Mouse (Mus musculus) erythroblast, embryonic 14.5 days (primary cell): Measurements from ENCODE around the gene 2210016F16Rik.

Source experiments
- GATA1 ChIP-seq: IDR thresholded peaks from 2 replicates; pipeline ENCODE4 v1.6.1; 2012; ENCODE audit warnings: low read length, inconsistent platforms, mixed read lengths
- TAL1 ChIP-seq: IDR thresholded peaks from 3 replicates; pipeline ENCODE4 v1.6.1; 2012; ENCODE audit warnings: low read length, inconsistent platforms, mixed read lengths

GRCm38 (mm10) chr13:58402003-58402743 is 17.1 kb upstream of the 2210016F16Rik start, which contains the start of gene Rmi1:
- TF ChIP-seq GATA1 = no peak
- TF ChIP-seq TAL1 = no peak
